Mouse (Mus musculus) midbrain, postnatal 0 days (tissue): ENCODE measurements at regions not wholly inside any gene's neighbourhood (a gene's known extent, or its start where the extent isn't known, plus 50 kb on each side); places are given as distances from the start of the nearest gene placed in this dataset.

ENCODE experiments used
- ATAC-seq: fragments of 200-750 bp; cut with Nextera tagmentation; 2 replicates; pipeline ENCODE4 v1.8.0; 2017; ENCODE audit warnings: moderate number of reproducible peaks, mild to moderate bottlenecking, moderate TSS enrichment, moderate library complexity; ENCODE audit not compliant: low FRiP score
- DNase-seq: peaks from one replicate; pipeline ENCODE4 v3.0.0-alpha.2; 2015; ENCODE audit warnings: low spot score
- H3K27ac ChIP-seq: fragments of 300-500 bp; sonication (generic); 2 replicates; pipeline ENCODE4 v1.5.1; 2014; ENCODE audit warnings: low read depth, mild to moderate bottlenecking, low read length, mixed read lengths
- H3K27me3 ChIP-seq: fragments of 300-500 bp; sonication (generic); 2 replicates; pipeline ENCODE4 v1.6.1; 2014; ENCODE audit warnings: low read length, control low read depth, mixed read lengths; ENCODE audit not compliant: insufficient read depth
- H3K36me3 ChIP-seq: fragments of 300-500 bp; sonication (generic); 2 replicates; pipeline ENCODE4 v1.6.1; 2014; ENCODE audit warnings: low read length, control low read depth, mixed read lengths; ENCODE audit not compliant: insufficient read depth
- H3K4me1 ChIP-seq: fragments of 300-500 bp; sonication (generic); 2 replicates; pipeline ENCODE4 v1.6.1; 2014; ENCODE audit warnings: mild to moderate bottlenecking, control low read depth, antibody characterized with exemption, low read length, mixed read lengths; ENCODE audit not compliant: insufficient read depth
- H3K4me2 ChIP-seq: fragments of 300-500 bp; sonication (generic); 2 replicates; pipeline ENCODE4 v1.6.1; 2014; ENCODE audit warnings: low read depth, mild to moderate bottlenecking, low read length, mixed read lengths; ENCODE audit not compliant: poor library complexity, severe bottlenecking
- H3K4me3 ChIP-seq: fragments of 300-500 bp; sonication (generic); 2 replicates; pipeline ENCODE4 v1.5.1; 2014; ENCODE audit warnings: low read depth, mild to moderate bottlenecking, low read length, moderate library complexity
- H3K9ac ChIP-seq: fragments of 300-500 bp; sonication (generic); replicated peaks from 2 replicates; pipeline ENCODE4 v1.6.1; 2014; ENCODE audit warnings: mild to moderate bottlenecking, low read length, moderate library complexity, mixed read lengths; ENCODE audit not compliant: poor library complexity, severe bottlenecking
- H3K9me3 ChIP-seq: fragments of 300-500 bp; sonication (generic); 2 replicates; pipeline ENCODE4 v1.6.1; 2016; ENCODE audit warnings: low read length, control low read depth
- CTCF ChIP-seq: IDR thresholded peaks from 2 replicates; pipeline ENCODE4 v1.5.1; 2016; ENCODE audit warnings: antibody characterized with exemption, mild to moderate bottlenecking
- WGBS: fragments of 180-500 bp; shearing (Covaris S2); extraction: QIAGEN DNeasy Blood & Tissue Kit; methylation state at CpG from one replicate; pipeline ENCODE4 v1.1.7; 2014; 5-methylcytosine and 5-hydroxymethylcytosine counted together

DNA sequence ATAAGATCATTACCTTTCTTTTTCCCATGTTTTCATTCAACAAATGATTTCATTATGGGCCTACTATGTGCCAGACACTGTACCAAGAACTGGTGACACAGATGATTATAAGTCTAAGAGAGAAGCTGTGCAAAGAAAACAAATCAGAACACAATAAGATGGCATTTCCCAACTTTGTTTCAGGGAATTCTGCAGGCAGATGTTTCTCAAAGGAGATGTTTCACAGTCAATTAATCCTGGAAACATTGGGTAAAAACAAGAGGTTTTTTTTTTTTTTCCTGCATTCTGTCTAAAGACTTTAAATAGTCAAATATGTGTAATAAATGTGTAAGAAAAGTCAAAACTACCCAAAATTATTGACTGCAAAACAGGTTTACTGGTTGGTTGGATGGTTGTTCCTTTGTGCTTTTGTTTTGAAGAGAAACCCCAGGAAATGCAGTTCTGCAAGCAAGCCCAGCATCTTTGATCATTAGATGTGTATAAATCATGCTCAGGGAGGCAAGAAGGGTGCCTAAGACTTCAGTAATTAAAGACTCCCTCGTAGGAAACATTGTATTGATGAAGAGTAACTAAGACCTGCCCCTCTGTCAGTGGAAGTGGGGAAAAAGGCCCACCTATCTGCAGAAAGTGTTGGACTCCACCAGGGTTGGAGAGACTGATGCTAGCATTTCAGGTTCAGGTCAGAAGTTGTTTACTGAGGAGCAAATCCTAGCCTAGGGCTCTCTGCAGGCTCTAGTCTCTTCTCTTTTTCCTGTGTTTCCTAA is 249.1 kb upstream of the Paip1 start:
- Histone ChIP-seq H3K4me3 (no peak overlapping the region), H3K9me3 (no peaks in the 10 kb centered on the region), H3K4me1 (no peaks in the 10 kb centered on the region), H3K4me2 (no peak overlapping the region), H3K9ac (no peak overlapping the region), H3K27me3 (no peaks in the 10 kb centered on the region), H3K36me3 (no peaks in the 10 kb centered on the region), H3K27ac (no peak overlapping the region)
- no peak for TF ChIP-seq CTCF
- WGBS = 40% methylated on average over 1 of the region's 1 CpGs
- DNase-seq (no peak), ATAC-seq (no peak)

DNA sequence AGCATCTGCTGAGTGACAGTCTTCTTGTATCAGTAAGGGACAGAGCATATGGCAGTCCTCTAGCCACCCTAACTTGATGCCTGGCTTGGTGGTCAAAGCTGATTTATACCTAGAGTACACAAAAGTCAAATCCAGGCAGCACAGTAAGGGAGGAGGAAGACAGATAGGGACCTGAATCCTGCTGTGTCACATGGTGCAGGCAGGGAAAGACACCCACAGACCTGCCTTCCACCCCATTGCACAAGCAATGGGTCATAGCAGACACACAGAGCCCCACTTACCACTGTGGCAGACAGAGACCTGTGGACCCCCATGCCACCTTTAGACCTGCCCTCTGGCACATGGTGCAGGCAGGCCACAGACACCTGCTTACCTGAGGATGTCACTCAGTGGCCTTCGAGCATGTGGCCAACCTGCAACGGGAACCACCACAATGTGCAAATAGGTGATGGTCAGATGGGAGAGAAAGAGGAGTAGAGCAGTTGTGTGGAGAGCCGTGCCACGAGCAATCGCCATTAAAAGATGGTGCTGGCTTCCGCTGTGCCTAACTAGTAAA is 244.0 kb upstream of the Paip1 start:
- ATAC-seq (no peak), DNase-seq (no peak)
- no peaks in the 10 kb centered on the region for H3K9me3 ChIP-seq
- no peak overlapping the region for H3K9ac ChIP-seq
- no peak for TF ChIP-seq CTCF
- H3K4me2 ChIP-seq = no peak overlapping the region
- H3K4me1 ChIP-seq = no peaks in the 10 kb centered on the region
- no peak overlapping the region for H3K4me3 ChIP-seq
- no peak overlapping the region for H3K27ac ChIP-seq
- no peaks in the 10 kb centered on the region for H3K36me3 ChIP-seq
- WGBS = 95% methylated on average over 6 of the region's 6 CpGs
- H3K27me3 ChIP-seq = no peaks in the 10 kb centered on the region

DNA sequence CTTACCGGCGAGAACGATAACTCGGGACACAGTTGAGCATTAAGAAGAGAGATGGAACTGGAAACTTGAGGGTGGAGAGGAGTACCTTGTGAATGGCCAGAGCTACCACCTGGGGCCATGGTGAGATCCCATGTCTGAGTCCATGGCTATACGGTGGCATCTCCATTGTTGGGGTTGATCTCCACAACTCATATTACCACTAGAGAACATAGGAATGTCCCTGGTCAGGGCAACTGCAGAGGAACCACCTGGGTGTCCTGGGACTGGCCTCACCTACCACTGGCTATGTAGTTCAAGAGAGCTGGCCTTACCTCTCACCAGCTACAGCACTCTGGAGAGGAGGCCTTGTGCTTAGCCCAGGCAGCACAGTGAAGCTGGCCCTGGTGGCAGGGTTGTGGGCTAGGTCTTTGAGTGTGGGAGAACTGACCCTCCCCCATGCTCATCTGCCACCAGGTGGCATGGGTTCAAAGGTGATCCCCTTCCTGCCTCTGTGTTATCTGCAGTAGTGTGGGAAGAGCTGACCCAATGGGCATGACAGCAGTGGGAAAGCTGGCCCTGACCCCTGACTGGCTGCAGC is 242.7 kb upstream of the Paip1 start:
- Histone ChIP-seq H3K36me3 (no peaks in the 10 kb centered on the region), H3K4me1 (no peaks in the 10 kb centered on the region), H3K9me3 (no peaks in the 10 kb centered on the region), H3K4me3 (no peak overlapping the region), H3K9ac (no peak overlapping the region), H3K27me3 (no peaks in the 10 kb centered on the region), H3K4me2 (no peak overlapping the region), H3K27ac (no peak overlapping the region)
- no peak for TF ChIP-seq CTCF
- 92% methylated on average over 5 of the region's 5 CpGs for WGBS
- no peak for DNase-seq
- 0 out of 2 replicates have a peak, but pooled peaks have one; percentile 20 for ATAC-seq

DNA sequence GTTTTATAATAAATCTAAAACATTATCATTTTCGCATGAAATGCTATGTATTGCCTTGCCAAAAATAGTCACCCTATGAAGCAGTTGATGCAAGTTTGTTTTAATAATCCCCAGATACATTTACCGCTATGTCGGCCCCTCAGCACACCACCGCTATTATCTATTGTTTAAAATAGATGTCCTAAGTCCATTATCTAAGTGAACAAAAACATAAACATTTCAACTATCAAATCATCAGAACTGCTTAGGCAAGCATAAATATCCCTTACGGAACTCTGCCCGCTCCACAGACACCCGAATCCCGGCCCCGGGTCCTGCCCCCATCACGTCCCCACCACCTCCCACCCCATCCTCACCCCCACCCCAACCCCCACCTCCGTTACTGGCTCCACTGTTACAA is 196.8 kb upstream of the Paip1 start:
- Histone ChIP-seq H3K4me1 (no peaks in the 10 kb centered on the region), H3K27ac (no peak overlapping the region), H3K27me3 (no peaks in the 10 kb centered on the region), H3K4me2 (no peak overlapping the region), H3K9ac (no peak overlapping the region), H3K36me3 (no peaks in the 10 kb centered on the region), H3K4me3 (no peak overlapping the region), H3K9me3 (no peaks in the 10 kb centered on the region)
- TF ChIP-seq CTCF = no peak
- 92% methylated on average over 11 of the region's 11 CpGs for WGBS
- ATAC-seq (no peak), DNase-seq (no peak)

DNA sequence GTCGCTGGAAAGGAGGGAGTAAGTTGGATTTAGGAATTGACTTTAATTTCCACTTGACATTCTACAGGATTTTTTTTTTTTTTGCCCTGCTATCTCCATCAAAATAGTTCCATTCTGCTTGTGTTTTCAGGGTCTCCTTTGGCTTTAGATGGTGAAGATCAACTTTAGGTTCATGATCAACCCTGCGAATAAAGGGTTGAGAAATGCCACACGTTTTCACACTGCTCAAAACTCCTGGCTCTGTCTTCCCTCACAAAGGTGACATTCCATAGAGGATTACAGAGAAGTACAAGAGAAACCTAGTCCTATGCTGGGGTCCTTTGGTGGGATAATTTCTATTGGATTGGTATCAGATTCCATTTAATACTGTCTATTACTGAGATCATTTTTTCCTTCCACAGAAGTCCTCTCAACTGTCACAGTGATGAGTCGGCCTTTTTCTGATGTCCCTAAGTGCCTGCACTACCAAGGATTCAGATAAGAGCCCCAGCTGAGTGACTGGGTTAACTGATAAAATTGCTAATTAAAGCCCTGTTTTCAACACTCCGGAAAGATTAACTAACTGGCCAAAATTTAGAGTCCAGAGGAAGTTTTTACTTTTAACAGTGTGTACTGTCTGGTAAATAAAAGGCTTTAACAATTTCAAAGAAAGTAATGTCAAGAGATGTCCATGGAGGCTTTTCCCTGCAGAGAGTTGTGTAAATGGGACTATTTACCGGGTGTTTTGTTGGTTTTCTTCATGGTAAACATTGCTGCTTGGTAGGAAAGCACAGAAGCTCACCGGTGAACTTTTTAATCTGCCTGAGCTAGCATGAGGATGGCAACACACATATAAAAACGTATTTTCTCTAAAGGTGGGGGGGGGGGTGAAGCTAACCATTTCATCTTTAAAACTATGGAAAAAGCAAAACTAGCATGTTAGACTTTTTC is 196.0 kb upstream of the Paip1 start:
- no peak overlapping the region for H3K27ac ChIP-seq
- no peaks in the 10 kb centered on the region for H3K36me3 ChIP-seq
- TF ChIP-seq CTCF = no peak
- H3K9ac ChIP-seq = no peak overlapping the region
- DNase-seq (no peak), ATAC-seq (no peak)
- 65% methylated on average over 8 of the region's 8 CpGs for WGBS
- no peaks in the 10 kb centered on the region for H3K4me1 ChIP-seq
- no peak overlapping the region for H3K4me3 ChIP-seq
- no peak overlapping the region for H3K4me2 ChIP-seq
- no peaks in the 10 kb centered on the region for H3K9me3 ChIP-seq
- no peaks in the 10 kb centered on the region for H3K27me3 ChIP-seq
